Mouse (Mus musculus): Measurements from ENCODE around the gene 1700109H08Rik.

GRCm38 (mm10) chr5:3607114-3607513 lies 35.7 kb downstream of the 1700109H08Rik start:
- TF ChIP-seq GATA1 (IDR thresholded peaks at IDR 0.05; ENCODE audit: low read length) (no peak), TAL1 (IDR thresholded peaks at IDR 0.05; ENCODE audit: low read length) (no peak)

All from erythroblast, embryonic 14.5 days (primary cell).